Mouse (Mus musculus) liver, adult 2 months (tissue): ENCODE data around the gene 1700061G19Rik.

Experiments used
- CTCF ChIP-seq: fragments of 200-500 bp; IDR thresholded peaks from 2 replicates; pipeline ENCODE4 v1.5.1; 2011; ENCODE audit warnings: low read depth, low read length, control low read depth
- POLR2A ChIP-seq: fragments of 200-500 bp; IDR thresholded peaks from 2 replicates; pipeline ENCODE4 v1.6.1; 2011; ENCODE audit warnings: low read length, control low read depth; ENCODE audit not compliant: insufficient read depth; ENCODE audit errors: extremely low read depth

DNA sequence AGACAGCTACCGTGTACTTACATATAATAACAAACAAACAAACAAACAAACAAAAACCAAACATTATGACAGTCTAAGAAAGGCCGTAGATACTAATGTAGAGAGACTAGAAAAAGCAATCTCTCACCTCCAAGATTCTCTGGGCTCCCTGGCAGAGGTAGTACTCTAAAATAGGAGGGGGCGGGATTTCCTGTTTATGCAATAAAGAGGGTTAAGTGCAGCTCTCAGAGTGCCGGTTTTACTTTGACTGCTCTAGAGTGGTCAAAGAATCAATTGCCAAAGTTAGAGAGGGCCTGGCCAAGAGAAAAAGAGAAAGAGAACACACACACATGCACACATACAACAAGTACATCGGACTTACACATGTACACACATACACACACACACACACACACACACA, 33.1 kb upstream of the 1700061G19Rik start:
- TF ChIP-seq CTCF = no peak
- no peak for TF ChIP-seq POLR2A
